Mouse (Mus musculus): ENCODE measurements around the gene Chpf. TPM values are rescaled to one million over a fixed set of nuclear protein-coding genes. Genes with fewer than 3 reads are reported as not detected.
A peak's percentile ranks its signal among the peaks of the same experiment; 100 is the strongest.

Gene Chpf
- total RNA-seq, 2 experiments from 2014 or later, result 79.8 to 80.6 TPM

DNA sequence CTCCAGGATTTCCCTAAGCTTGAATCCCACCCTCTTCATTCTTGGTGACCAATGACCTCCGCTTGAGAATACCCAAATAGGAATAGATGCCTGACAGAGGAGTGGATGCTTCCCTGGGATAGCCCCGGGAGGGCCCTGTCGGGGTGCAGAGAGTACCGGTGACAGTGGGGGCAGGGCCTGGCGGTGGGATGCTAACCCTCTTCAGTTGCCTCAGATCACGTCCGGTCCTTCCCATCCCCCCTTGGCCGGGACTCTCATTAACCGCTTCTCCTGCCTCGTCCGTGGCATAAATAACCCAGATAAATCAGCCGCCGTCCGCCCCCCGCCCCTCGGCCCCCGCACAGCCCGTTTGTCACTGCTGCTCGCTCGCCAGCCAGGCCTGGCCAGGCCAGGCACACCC, 32.5 kb downstream of the Chpf start:
- DNase-seq (ENCODE audit: extremely low spot score in 1 of 2, low spot score in 2 of 2), result peak in 1 of 2 experiments; percentile 60
- intact Hi-C loops (cut with DNase I), result loop anchor here (2.0 kb wide), 1 partner anchor 20 kb away; no protein-coding TSS in a partner anchor

DNA sequence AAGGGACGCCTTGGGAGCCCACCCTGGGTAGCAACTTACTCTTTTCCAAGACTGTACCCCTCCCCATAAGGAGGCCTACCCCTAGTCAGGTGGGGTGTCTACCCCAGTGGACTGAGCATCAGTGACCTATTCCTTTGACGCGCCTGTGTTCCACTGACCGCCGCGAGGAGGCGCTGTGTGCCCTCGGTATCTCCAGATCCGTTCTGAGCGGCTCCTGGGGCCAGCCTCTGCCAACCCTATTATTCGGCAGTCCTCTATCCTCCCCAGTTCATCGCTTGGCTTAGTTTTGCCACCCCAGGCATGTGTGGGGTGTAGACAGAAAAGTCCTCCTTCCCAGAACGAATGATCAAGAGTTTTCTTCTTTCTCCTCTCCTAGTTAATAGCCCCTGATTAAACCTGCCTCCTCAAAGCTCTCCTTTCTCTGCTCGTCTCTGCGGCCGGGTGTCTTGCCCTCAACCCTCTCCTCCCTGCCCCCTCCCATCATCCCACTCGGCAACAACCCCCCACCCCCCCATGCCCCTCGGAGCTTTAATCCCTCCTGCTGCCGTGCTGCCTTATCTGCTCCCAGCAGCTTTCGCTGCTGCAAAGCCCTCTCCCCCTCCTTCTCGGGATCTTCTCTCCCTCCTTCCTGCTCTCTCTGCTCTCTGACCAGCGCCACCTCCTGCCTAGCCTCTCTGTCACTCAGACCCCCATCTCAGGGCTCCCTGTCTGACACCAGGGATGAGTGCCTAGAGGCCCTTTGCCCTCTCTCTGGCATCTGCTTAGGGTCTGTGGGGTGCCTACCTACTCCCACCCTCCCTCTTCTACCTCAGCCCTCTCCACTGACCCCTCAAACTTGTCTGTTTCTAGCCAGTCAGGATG, 33.1 kb downstream of the Chpf start:
- intact Hi-C loops (cut with DNase I), result loop anchor here (2.0 kb wide), 1 partner anchor 21 kb away; no protein-coding TSS in a partner anchor
- peak; percentile 62 to 85 for DNase-seq (ENCODE audit: extremely low spot score in 1 of 2, low spot score in 2 of 2)

DNA sequence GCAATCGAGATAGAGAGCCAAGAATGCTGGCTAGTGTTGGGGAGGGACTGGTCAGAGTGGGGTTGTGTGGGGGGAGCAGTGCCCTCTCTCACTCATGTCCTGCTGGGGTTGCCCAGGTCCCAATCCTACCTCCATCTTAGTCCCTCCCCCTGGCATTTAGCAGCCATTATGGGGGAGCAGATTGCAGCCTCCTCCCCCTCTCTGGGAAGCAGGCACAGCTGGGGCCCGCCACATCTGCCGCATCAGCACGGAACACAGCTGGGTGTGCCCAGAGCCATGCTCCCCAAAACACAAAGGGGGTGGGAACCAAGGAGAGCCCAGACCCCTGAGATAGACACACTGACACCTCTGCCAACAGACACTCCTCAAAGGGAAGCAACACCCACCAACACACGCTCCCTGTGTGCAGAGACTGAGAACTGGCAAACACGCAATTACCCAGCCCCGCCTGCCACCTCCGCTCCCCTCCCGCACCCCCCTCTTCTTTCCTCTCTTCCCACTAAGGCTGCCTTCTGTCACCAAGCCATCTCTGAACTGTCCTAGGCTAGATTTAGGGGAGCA, 33.9 kb downstream of the Chpf start:
- intact Hi-C loops (cut with DNase I), result no loop called here
- DNase-seq (ENCODE audit: extremely low spot score in 1 of 2, low spot score in 2 of 2), result peak in 1 of 2 experiments; percentile 44

DNA sequence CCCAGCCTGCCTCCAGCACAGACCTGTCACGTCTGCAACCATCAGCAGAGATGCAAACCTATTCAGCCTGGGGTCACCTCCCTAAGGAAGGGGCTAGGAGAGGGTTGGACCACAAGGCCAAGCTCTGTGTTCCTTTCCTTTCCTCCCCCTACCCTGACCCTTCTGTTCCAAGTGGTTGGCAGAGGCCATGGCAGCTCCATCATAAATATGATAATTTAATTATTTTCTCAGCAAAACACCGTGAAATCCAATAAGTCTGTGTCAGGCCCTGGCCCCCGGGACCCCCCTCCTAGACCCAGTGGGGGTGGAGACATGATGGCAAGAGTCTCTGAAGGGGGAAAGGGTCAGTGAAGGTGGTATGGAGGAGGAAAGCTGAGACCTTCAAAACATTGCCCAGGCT, 34.9 kb downstream of the Chpf start:
- intact Hi-C loops (cut with DNase I), result no loop called here
- no peak for DNase-seq (ENCODE audit: extremely low spot score in 1 of 2, low spot score in 2 of 2)

DNA sequence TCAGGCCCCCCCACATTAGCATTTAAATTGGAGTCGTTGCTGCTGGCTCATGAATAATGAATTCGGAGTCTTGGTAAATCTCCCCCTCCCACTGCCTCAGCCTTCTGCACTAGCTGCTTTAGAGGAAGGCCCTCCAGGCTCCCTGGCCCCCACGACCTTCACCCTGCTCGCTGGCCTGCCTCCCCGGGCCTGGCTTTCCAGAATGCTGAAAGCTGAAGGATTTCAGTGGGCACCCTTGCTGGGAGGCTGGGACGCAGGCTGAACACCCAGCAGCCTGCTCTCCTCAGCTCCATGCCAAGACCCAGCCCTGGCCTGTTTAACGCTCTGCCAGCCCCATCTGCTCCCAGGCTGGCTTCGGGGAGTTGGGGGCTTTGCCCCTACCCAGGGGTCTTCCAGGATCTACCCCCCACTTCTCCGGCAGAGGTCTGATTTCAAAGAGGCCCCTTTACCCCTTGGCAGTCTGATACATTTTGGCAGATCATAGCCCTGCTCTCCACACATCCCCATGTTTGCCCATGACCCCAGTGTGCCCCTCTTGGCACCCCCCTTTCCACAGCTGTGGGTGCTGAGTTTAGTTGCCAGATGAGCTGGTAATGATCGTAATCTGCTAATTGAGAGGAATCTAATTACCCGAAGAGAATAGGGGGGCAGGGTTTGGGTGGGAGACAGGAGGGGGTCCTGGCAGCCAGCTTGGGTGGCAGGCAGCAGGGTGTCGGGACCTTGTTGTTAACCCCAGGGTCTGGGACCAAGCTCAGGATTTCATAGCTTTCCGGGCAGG, 35.7 kb downstream of the Chpf start:
- DNase-seq (ENCODE audit: extremely low spot score in 1 of 2, low spot score in 2 of 2), result no peak
- intact Hi-C loops (cut with DNase I), result no loop called here

DNA sequence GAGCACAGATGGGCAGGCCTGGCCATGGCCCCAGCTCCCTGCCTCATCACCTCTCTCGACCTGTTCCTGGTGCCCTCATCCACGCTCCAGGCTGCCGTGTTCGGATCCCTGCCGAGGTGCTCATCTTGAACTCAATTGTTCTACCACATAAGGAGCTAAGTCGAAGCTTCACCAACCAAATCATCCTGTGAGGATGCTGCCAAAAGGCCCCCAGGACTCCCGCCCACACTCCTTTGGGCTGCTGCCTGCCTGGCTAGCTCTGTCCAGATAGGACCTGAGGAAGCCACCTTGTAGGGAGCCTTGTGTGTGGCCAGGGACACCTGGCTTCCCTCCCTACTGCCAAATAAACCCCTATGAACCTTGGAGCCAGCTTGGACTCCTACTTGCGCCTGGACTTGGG, 36.3 kb downstream of the Chpf start:
- intact Hi-C loops (cut with DNase I), result no loop called here
- no peak for DNase-seq (ENCODE audit: extremely low spot score in 1 of 2, low spot score in 2 of 2)

DNA sequence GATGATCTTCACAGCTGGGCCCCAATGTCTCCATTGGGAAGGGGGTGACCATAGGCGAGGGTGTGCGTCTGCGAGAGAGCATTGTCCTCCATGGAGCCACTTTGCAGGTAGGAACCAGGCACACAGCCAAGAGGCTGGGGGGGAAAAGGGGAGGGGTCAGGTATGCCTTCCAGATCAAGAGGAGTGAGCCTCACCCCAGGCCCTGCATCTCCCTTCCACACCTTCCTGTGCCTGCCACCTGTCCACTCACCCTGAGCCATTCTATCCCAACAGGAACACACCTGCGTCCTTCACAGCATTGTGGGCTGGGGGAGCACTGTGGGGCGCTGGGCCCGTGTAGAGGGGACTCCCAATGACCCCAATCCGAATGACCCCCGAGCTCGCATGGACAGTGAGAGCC, 36.9 kb downstream of the Chpf start:
- intact Hi-C loops (cut with DNase I), result no loop called here
- no peak for DNase-seq (ENCODE audit: extremely low spot score in 1 of 2, low spot score in 2 of 2)

DNA sequence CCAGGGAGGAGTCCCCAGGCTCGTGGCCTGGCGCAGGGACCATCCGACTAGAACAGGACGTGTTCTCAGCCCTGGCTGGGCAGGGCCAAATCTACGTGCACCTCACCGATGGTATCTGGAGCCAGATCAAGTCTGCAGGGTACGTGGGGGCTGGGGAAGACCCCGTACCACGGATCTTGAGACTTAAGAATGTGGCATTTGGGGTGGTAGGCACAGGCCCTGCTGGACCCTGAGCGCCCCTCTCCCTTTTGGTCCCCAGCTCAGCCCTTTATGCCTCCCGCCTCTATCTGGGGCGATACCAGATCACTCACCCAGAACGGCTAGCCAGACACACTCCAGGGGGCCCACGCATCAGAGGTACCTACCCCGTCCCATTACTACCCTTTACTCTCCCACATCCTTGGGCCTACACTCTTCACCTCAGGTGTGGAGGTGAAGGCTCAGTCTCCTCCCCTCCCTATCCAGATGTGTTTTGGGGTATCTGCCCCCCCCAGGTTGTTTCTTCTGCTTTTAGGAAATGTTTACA, 37.6 kb downstream of the Chpf start:
- no peak for DNase-seq (ENCODE audit: extremely low spot score in 1 of 2, low spot score in 2 of 2)
- intact Hi-C loops (cut with DNase I), result no loop called here

DNA sequence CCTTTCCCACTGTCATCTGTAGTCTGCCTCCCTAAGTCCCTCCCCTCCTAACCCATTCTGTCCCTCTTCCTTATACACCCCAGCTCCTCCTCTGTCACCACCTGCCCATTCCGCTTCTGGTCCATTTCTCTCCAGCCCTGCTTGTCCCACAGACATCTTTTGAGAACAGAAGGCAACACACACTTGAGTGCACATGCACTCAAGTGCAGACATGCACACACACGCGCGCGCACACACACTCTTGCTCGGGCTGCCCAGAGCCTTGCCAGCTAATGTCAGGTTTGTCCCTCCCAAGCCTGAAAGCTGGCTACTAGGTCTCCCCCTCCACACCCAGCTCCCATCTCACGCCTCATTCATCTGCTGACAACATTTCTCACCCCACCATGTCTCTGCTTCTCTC, 38.4 kb downstream of the Chpf start:
- intact Hi-C loops (cut with DNase I), result no loop called here
- no peak for DNase-seq (ENCODE audit: extremely low spot score in 1 of 2, low spot score in 2 of 2)

DNA sequence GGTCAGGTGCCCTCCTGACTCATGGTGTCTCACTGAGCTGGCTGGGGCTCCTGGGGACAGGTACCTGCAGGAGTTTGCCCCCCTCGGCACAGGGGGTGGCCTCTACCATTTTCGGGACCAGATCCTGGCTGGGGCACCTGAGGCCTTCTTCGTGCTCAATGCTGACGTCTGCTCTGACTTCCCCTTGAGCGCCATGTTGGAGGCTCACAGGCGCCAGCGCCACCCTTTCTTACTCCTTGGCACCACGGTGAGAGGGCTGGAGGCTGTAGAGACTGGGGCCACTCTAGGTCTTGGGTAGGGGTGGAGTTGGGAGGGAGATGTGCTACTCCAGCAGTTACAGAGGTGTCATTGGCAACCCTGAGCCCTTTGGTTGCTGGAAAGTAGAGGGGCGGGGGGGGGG, 40.3 kb downstream of the Chpf start:
- intact Hi-C loops (cut with DNase I), result no loop called here
- DNase-seq (ENCODE audit: extremely low spot score in 1 of 2, low spot score in 2 of 2), result no peak

DNA sequence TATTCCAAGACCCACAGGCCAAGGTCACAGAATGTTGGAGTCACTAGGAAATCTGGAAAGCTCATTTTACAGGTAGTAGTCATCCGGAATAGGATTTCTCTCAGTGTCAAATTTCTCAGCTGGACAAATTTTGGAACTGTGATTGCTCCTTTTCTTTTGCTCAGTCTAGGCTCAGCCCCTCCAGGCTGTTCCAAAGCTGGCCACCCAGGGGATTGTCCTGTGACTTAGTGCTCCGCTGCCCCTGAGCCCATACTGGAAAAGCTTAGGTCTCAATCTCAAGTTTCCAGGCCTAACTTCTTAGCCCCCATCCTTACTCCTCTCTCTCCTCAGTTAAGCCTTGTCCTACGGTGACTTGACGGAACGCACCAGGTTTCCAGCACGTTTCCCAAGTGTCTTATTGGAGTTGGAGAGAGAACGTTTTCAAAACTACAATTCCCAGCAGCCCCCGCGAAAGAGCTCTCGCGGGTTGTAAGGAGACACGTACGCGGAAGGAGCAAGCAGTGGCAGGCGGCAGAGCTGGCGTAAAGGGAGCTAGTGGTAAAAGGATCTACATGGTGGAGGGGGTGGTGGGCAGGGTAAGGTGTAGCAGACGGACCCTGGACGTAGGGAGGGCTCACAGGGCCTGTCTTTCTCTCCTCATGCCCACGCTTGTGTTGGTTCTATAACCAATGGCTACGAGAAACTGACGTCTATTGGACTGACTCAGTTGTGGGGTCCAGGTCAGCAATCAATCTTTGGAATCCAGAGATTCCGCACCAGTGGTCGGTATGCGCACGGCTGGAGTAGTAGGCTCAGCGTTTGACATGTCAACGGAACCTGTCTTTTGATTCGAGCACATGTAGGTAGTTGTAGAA, 43.4 kb downstream of the Chpf start, which contains the start of gene Gmppa:
TSS of gene Gmppa (plus strand) at position 456 of the 854 bp plus-strand sequence.
- intact Hi-C loops (cut with DNase I), result no loop called here
- peak; percentile 85 to 86 for DNase-seq (ENCODE audit: extremely low spot score in 1 of 2, low spot score in 2 of 2)

DNA sequence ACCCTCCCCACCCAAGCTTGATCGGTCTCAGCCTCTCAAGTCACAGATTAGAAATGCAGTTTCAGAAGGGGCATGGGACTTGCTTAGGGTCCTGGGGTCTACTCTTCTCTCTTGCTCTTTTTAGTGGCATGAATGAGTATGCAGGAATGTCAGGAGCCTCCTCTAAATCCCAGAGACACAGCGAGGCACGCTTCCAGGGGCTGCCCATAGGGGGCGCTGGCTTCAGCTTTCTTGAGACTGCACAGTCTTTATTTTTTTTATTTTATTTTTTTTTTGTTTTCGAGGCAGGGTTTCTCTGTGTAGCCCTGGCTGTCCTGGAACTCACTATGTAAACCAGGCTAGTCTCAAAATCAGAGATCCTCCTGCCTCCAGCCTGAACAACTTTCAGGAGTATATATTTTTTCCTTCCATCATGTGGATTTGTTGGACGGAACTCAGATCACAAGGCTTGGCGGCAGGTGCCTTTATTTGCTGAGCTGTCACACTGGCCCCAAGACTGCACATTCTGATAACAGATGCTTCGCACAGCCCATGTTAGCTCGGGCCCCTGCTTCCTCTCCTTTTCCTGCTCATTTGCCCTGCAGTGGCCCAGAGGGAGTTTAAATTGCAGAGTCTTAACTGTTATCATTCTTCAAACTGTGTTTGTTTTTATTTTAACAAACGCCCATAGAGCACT, 53.2 kb downstream of the Chpf start:
- DNase-seq (ENCODE audit: extremely low spot score in 1 of 2, low spot score in 2 of 2), result no peak
- intact Hi-C loops (cut with DNase I), result no loop called here

Other genes starting within 250 kb of the Chpf start
- gene A630095N17Rik, start 247.2 kb downstream of the Chpf start, total RNA-seq (2021), result not detected
- gene Dnajb2, start 242.9 kb downstream of the Chpf start, total RNA-seq (2021), result 10 to 100 TPM; 64.1 to 69.0 TPM
- 100 to 1,000 TPM; 257 to 262 TPM for gene Ptprn, start 214.8 kb downstream of the Chpf start, total RNA-seq (2021)
- gene Resp18, start 200.9 kb downstream of the Chpf start, total RNA-seq (2021), result 10 to 100 TPM; 72.5 to 81.7 TPM
- gene Dnpep, start 161.3 kb downstream of the Chpf start, total RNA-seq (2021), result 10 to 100 TPM; 60.6 to 67.1 TPM
- gene Des, start 119.0 kb downstream of the Chpf start, total RNA-seq (2021), result 1 to 10 TPM; 1.5 TPM
- 100 to 1,000 TPM; 182 to 186 TPM for gene Speg, start 104.0 kb downstream of the Chpf start, total RNA-seq (2021)
- 10 to 100 TPM; 51.9 to 53.7 TPM for gene Gmppa, start 43.4 kb downstream of the Chpf start, total RNA-seq (2021)
- gene Asic4, start 28.9 kb downstream of the Chpf start, total RNA-seq (2021), result 10 to 100 TPM; 17.2 to 22.0 TPM
- gene Tmem198, start 225 bp upstream of the Chpf start, total RNA-seq (2021), result 10 to 100 TPM; 58.2 to 59.3 TPM
- gene Obsl1, start 27.1 kb upstream of the Chpf start, total RNA-seq (2021), result 10 to 100 TPM; 35.1 to 39.4 TPM
- 10 to 100 TPM; 36.9 to 37.2 TPM for gene Inha, start 27.8 kb upstream of the Chpf start, total RNA-seq (2021)
- 10 to 100 TPM; 29.4 to 29.7 TPM for gene Stk11ip, start 42.2 kb upstream of the Chpf start, total RNA-seq (2021)
- 100 to 1,000 TPM; 203 to 204 TPM for gene Slc4a3, start 67.0 kb upstream of the Chpf start, total RNA-seq (2021)

All from left cerebral cortex, postnatal 10 days (tissue).